In the genomic region with DNA sequence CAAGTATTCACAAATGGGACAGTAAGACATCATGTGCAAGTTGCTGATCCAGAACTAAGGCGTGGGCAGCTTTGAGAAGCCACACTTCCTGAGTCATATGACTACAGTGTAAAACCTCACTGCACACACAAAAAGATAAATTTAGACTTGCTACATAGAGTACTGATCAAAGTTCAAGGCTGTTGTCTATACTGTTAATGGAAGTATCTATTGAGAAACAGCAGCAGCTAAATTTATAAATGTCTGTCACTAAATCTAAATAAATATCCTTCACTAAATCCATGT, we compare ENCODE assay signal across 8 mouse cellular contexts. TPM values are rescaled to one million over a fixed set of nuclear protein-coding genes. Genes with fewer than 3 reads are reported as not detected.
DNase-seq lines count a peak whose midpoint lies in the region; ATAC-seq and TF ChIP-seq lines count a peak whose summit lies in the region.

No protein-coding gene starts in this region.

- no peaks in the 10 kb centered on the region for H3K9me3 ChIP-seq in forebrain, embryonic 10.5 days
- no peaks in the 10 kb centered on the region for H3K9me3 ChIP-seq in forebrain, postnatal 0 days (ENCODE audit: low read length)
- H3K9me3 ChIP-seq in kidney, postnatal 0 days (replicated peaks; ENCODE audit: low read length) = no peaks in the 10 kb centered on the region

- no peak for DNase-seq in forebrain, embryonic 10.5 days (ENCODE audit: extremely low spot score, low spot score)
- DNase-seq in forebrain, postnatal 0 days = no peak
- DNase-seq in right cerebral cortex, adult 18-20 months = peak; percentile 59
- DNase-seq in right cerebral cortex, postnatal 10 days (ENCODE audit: low spot score in 2 of 2) = no peak
- DNase-seq in kidney, postnatal 0 days (ENCODE audit: low spot score) = no peak
- peak; percentile 60 for DNase-seq in skeletal muscle tissue, adult 2 months (ENCODE audit: low read depth, low spot score)
- no peak for DNase-seq in cerebellum, postnatal 14 days
- no peak for DNase-seq in adrenal gland, postnatal 36 days

- H3K27ac ChIP-seq in forebrain, embryonic 10.5 days = no peak overlapping the region
- no peak overlapping the region for H3K27ac ChIP-seq in forebrain, postnatal 0 days (ENCODE audit: low read depth, low read length)
- no peak overlapping the region for H3K27ac ChIP-seq in kidney, postnatal 0 days

- TF ChIP-seq CTCF in forebrain, postnatal 0 days (IDR thresholded peaks at IDR 0.05; ENCODE audit: low read depth) = no peak
- no peak for TF ChIP-seq CTCF in kidney, postnatal 0 days (IDR thresholded peaks at IDR 0.05; ENCODE audit: low read depth)

- no peak overlapping the region for H3K4me2 ChIP-seq in forebrain, postnatal 0 days (ENCODE audit: low read depth)
- peak overlapping the region; percentile 79; the same call in 1 of the 2 replicates for H3K4me2 ChIP-seq in kidney, postnatal 0 days (ENCODE audit: low read length)

- no peak overlapping the region for H3K9ac ChIP-seq in forebrain, postnatal 0 days
- no peak overlapping the region for H3K9ac ChIP-seq in kidney, postnatal 0 days (ENCODE audit: low read depth, low read length)

- H3K4me1 ChIP-seq in forebrain, embryonic 10.5 days = peaks cover 61% of the 10 kb centered on the region
- peaks cover 14% of the 10 kb centered on the region for H3K4me1 ChIP-seq in forebrain, postnatal 0 days (ENCODE audit: insufficient read depth)
- H3K4me1 ChIP-seq in kidney, postnatal 0 days (replicated peaks; ENCODE audit: insufficient read depth, low read length) = peaks cover 13% of the 10 kb centered on the region

- peaks cover 73% of the 10 kb centered on the region for H3K36me3 ChIP-seq in forebrain, embryonic 10.5 days (replicated peaks)
- no peaks in the 10 kb centered on the region for H3K36me3 ChIP-seq in forebrain, postnatal 0 days (ENCODE audit: insufficient read depth)
- H3K36me3 ChIP-seq in kidney, postnatal 0 days (ENCODE audit: insufficient read depth, low read length) = no peaks in the 10 kb centered on the region

- ATAC-seq in forebrain, postnatal 0 days = no peak
- ATAC-seq in kidney, postnatal 0 days (replicated peaks; ENCODE audit: low FRiP score, low read depth) = no peak

- 51% methylated on average over 1 of the region's 1 CpGs for WGBS in forebrain, embryonic 10.5 days
- WGBS in forebrain, postnatal 0 days = 39% methylated on average over 1 of the region's 1 CpGs
- 18% methylated on average over 1 of the region's 1 CpGs for WGBS in kidney, postnatal 0 days

- peak overlapping the region; percentile 84 for H3K4me3 ChIP-seq in forebrain, embryonic 10.5 days
- H3K4me3 ChIP-seq in forebrain, postnatal 0 days (ENCODE audit: low read depth, low read length) = no peak overlapping the region
- H3K4me3 ChIP-seq in kidney, postnatal 0 days (replicated peaks; ENCODE audit: low read depth, low read length) = no peak overlapping the region

- H3K27me3 ChIP-seq in forebrain, embryonic 10.5 days (ENCODE audit: poor library complexity, severe bottlenecking) = no peaks in the 10 kb centered on the region
- H3K27me3 ChIP-seq in forebrain, postnatal 0 days (ENCODE audit: insufficient read depth, low read length) = no peaks in the 10 kb centered on the region
- H3K27me3 ChIP-seq in kidney, postnatal 0 days (ENCODE audit: insufficient read depth, low read length) = no peaks in the 10 kb centered on the region

RNA-seq across cellular contexts. Expression of gene Mgme1, which starts 2.8 kb away (rescaled TPM):
- polyA plus RNA-seq in forebrain, embryonic 10.5 days (2016; fragmentation: Nextera tagmentation; extraction: Ambion mirVana) = 27.1 and 28.0 TPM in 2 replicates
- 5.2 and 5.4 TPM in 2 replicates for total RNA-seq in forebrain, postnatal 0 days (2014; rRNA removed)
- polyA plus RNA-seq in forebrain, postnatal 0 days (2015; fragmentation: Nextera tagmentation; extraction: Ambion mirVana) = 4.6 and 5.8 TPM in 2 replicates
- 16.0 and 16.6 TPM in 2 replicates for polyA plus RNA-seq in kidney, postnatal 0 days (2015; fragmentation: Nextera tagmentation; extraction: Ambion mirVana)
- 10 to 100 TPM; 20.4 to 21.7 TPM for total RNA-seq in adrenal gland, postnatal 36 days (2021)

RNA-seq across cellular contexts. Expression of gene Snx5, which starts 3.0 kb away (rescaled TPM):
- polyA plus RNA-seq in forebrain, embryonic 10.5 days (2016; fragmentation: Nextera tagmentation; extraction: Ambion mirVana) = 132 and 133 TPM in 2 replicates
- total RNA-seq in forebrain, postnatal 0 days (2014; rRNA removed) = 69.7 and 71.6 TPM in 2 replicates
- polyA plus RNA-seq in forebrain, postnatal 0 days (2015; fragmentation: Nextera tagmentation; extraction: Ambion mirVana) = 41.2 and 45.9 TPM in 2 replicates
- 103 and 112 TPM in 2 replicates for polyA plus RNA-seq in kidney, postnatal 0 days (2015; fragmentation: Nextera tagmentation; extraction: Ambion mirVana)
- total RNA-seq in adrenal gland, postnatal 36 days (2021) = 100 to 1,000 TPM in 1 of 2 experiments, 10 to 100 TPM in 1; 93.4 to 105 TPM

Comparison
In these comparisons a context has a peak if more than half of its experiments do, and no peak if none do; other contexts are left out.
1. DNase-seq: peak in right cerebral cortex, adult 18-20 months (single experiment) and skeletal muscle tissue, adult 2 months (single experiment); none in forebrain, embryonic 10.5 days (single experiment), forebrain, postnatal 0 days (single experiment), right cerebral cortex, postnatal 10 days (0 of 2), kidney, postnatal 0 days (single experiment), cerebellum, postnatal 14 days (0 of 2) and adrenal gland, postnatal 36 days (0 of 2).